ENCODE assay signal across 9 mouse cellular contexts in genomic region chr8:45010685-45011084, GRCm38 (mm10). TPM values are rescaled to one million over a fixed set of nuclear protein-coding genes. Genes with fewer than 3 reads are reported as not detected.
A peak's percentile ranks its signal among the peaks of the same experiment; 100 is the strongest.
DNase-seq lines count a peak whose midpoint lies in the region; ATAC-seq lines count a peak whose summit lies in the region.
"Had no signal": no experiment of that assay in that cellular context is flagged by ENCODE, and none has a peak within 500 bp of the region (broad histone marks: within the 10 kb centered on the region; RNA-seq: fewer than 3 reads in every experiment).

No protein-coding gene starts in this region.

- no peaks in the 10 kb centered on the region for H3K4me1 ChIP-seq in midbrain, embryonic 12.5 days
- H3K4me1 ChIP-seq in midbrain, embryonic 15.5 days, result no peaks in the 10 kb centered on the region

- H3K4me3 ChIP-seq in midbrain, embryonic 12.5 days, result no peak overlapping the region
- H3K4me3 ChIP-seq in midbrain, embryonic 15.5 days, result no peak overlapping the region

- DNase-seq in gastrocnemius, adult 18-20 months (ENCODE audit: low spot score), result peak; percentile 11
- DNase-seq in gastrocnemius, adult 8-10 months (ENCODE audit: low spot score in 2 of 2), result no peak
- DNase-seq in embryo, embryonic 10.5 days (ENCODE audit: low spot score), result peak; percentile 81
- peak; percentile 44 for DNase-seq in layer of hippocampus, adult 9-10 months (ENCODE audit: low spot score)
- peak; percentile 67 for DNase-seq in retina, postnatal 1 day
- no peak for DNase-seq in MN1 (ENCODE audit: low spot score)

- peak; percentile 41; the same call in 1 of the 2 replicates for ATAC-seq in midbrain, embryonic 12.5 days (ENCODE audit: low FRiP score, low read depth)
- ATAC-seq in midbrain, embryonic 15.5 days (replicated peaks), result no peak

- no peaks in the 10 kb centered on the region for H3K27me3 ChIP-seq in midbrain, embryonic 12.5 days
- no peaks in the 10 kb centered on the region for H3K27me3 ChIP-seq in midbrain, embryonic 15.5 days (replicated peaks)

- 24% methylated on average over 4 of the region's 4 CpGs for WGBS in midbrain, embryonic 12.5 days
- 32% methylated on average over 4 of the region's 4 CpGs for WGBS in midbrain, embryonic 15.5 days

- H3K36me3 ChIP-seq in midbrain, embryonic 12.5 days, result peaks cover 50% of the 10 kb centered on the region
- peaks cover 7% of the 10 kb centered on the region; the same call in 1 of the 2 replicates for H3K36me3 ChIP-seq in midbrain, embryonic 15.5 days (replicated peaks)

- no peaks in the 10 kb centered on the region for H3K9me3 ChIP-seq in midbrain, embryonic 12.5 days
- H3K9me3 ChIP-seq in midbrain, embryonic 15.5 days, result no peaks in the 10 kb centered on the region

- H3K9ac ChIP-seq in midbrain, embryonic 12.5 days (replicated peaks), result no peak overlapping the region
- no peak overlapping the region for H3K9ac ChIP-seq in midbrain, embryonic 15.5 days

- H3K27ac ChIP-seq in midbrain, embryonic 12.5 days (replicated peaks), result no peak overlapping the region
- no peak overlapping the region for H3K27ac ChIP-seq in midbrain, embryonic 15.5 days

- H3K4me2 ChIP-seq in midbrain, embryonic 12.5 days (replicated peaks), result no peak overlapping the region
- H3K4me2 ChIP-seq in midbrain, embryonic 15.5 days, result no peak overlapping the region

RNA-seq across cellular contexts. Expression of gene Mtnr1a, which starts 58.3 kb away (rescaled TPM):
- not detected for total RNA-seq in gastrocnemius, adult 18-20 months (2021)
- not detected for total RNA-seq in gastrocnemius, adult 8-10 months (2022)
- 0.11 and 0.38 TPM in 2 replicates for polyA plus RNA-seq in midbrain, embryonic 12.5 days (2016; fragmentation: Nextera tagmentation; extraction: Ambion mirVana)
- 0.36 and 0.45 TPM in 2 replicates for polyA plus RNA-seq in midbrain, embryonic 15.5 days (2015; fragmentation: Nextera tagmentation; extraction: Ambion mirVana)
- total RNA-seq: common myeloid progenitor, adult 5-6 weeks had no signal

Comparison
In these comparisons a context has a peak if more than half of its experiments do, and no peak if none do; other contexts are left out.
1. DNase-seq: peak in gastrocnemius, adult 18-20 months (single experiment), embryo, embryonic 10.5 days (single experiment), layer of hippocampus, adult 9-10 months (single experiment) and retina, postnatal 1 day (single experiment); none in gastrocnemius, adult 8-10 months (0 of 2) and MN1 (single experiment).